Mouse (Mus musculus) liver, adult 2 months (tissue): ENCODE results near the gene Rims1.

Source experiments
- CTCF ChIP-seq: fragments of 200-500 bp; IDR thresholded peaks from 2 replicates; pipeline ENCODE4 v1.5.1; 2011; ENCODE audit warnings: low read depth, low read length, control low read depth
- POLR2A ChIP-seq: fragments of 200-500 bp; IDR thresholded peaks from 2 replicates; pipeline ENCODE4 v1.6.1; 2011; ENCODE audit warnings: low read length, control low read depth; ENCODE audit not compliant: insufficient read depth; ENCODE audit errors: extremely low read depth

- TF ChIP-seq POLR2A, result no peak
- no peak for TF ChIP-seq CTCF
These were observed 173.2 kb downstream of the Rims1 start for GRCm38 (mm10) chr1:22632551-22632950.
